Mouse (Mus musculus) stomach, postnatal 0 days (tissue): ENCODE measurements around the gene Gm11492.

Experiments used
- CTCF ChIP-seq: IDR thresholded peaks from 2 replicates; pipeline ENCODE4 v1.5.1; 2016; ENCODE audit warnings: antibody characterized with exemption, low read depth, mild to moderate bottlenecking, moderate library complexity
- EP300 ChIP-seq: optimal IDR thresholded peaks from 2 replicates; pipeline ENCODE3; 2016; ENCODE audit warnings: antibody characterized with exemption

DNA sequence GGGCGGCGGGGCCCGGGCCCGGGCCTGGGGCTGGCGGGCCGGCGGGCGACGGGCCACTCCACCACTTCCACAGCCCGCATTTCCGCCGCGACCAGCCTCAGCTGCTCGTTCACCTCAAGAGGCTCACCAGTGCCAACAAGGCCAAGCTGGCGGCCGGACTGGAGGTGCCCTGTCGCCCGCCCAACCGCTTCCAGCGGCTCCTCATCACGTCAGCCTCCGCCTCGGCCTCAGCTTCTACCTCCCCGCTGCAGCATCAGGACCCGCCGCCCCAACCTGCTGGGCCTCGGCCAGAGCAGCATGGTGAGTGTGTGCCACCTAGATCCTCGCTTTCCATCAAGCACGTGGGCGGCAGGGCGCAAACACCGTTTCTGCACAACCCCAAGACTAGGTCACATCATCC lies 51.2 kb downstream of the Gm11492 start:
- no peak for TF ChIP-seq CTCF
- TF ChIP-seq EP300: no peak
